Comparison of ENCODE assay signal across 32 mouse cellular contexts in genomic region chr13:43469607-43470006, GRCm38 (mm10).
"Had no signal": no experiment of that assay in that cellular context is flagged by ENCODE, and none has a peak within 500 bp of the region (broad histone marks: within the 10 kb centered on the region; RNA-seq: fewer than 3 reads in every experiment).

No protein-coding gene starts in this region.

- H3K9ac ChIP-seq: limb, embryonic 12.5 days; limb, embryonic 13.5 days; limb, embryonic 15.5 days; liver, embryonic 13.5 days; liver, embryonic 14.5 days; liver, embryonic 15.5 days; liver, postnatal 0 days; lung, embryonic 14.5 days; lung, embryonic 15.5 days; midbrain, embryonic 12.5 days; midbrain, embryonic 13.5 days; midbrain, embryonic 15.5 days; neural tube, embryonic 12.5 days had no signal

- H3K27me3 ChIP-seq: limb, embryonic 12.5 days; limb, embryonic 13.5 days; limb, embryonic 15.5 days; liver, embryonic 13.5 days; liver, embryonic 15.5 days; lung, embryonic 15.5 days; megakaryocyte, embryonic 14.5 days; midbrain, embryonic 12.5 days; midbrain, embryonic 13.5 days; midbrain, embryonic 15.5 days; neural tube, embryonic 12.5 days had no signal

- DNase-seq: left cerebral cortex, postnatal 4 days; liver; liver, embryonic 13.5 days; liver, postnatal 0 days; lung, adult 18-20 months; lung, adult 2 months; lung, embryonic 14.5 days; lung, postnatal 10 days; lung, postnatal 14 days; lung, postnatal 36 days; lung, postnatal 4 days; midbrain, embryonic 14.5 days had no signal

- H3K4me3 ChIP-seq: left cerebral cortex, adult 2 months; limb, embryonic 10.5 days; limb, embryonic 12.5 days; limb, embryonic 13.5 days; limb, embryonic 15.5 days; liver, embryonic 13.5 days; liver, embryonic 15.5 days; lung, embryonic 15.5 days; megakaryocyte, embryonic 14.5 days; midbrain, embryonic 10.5 days; midbrain, embryonic 12.5 days; midbrain, embryonic 13.5 days; midbrain, embryonic 15.5 days; myocyte; neural tube, embryonic 12.5 days had no signal

- H3K36me3 ChIP-seq: liver, embryonic 13.5 days; lung, embryonic 15.5 days; midbrain, embryonic 15.5 days had no signal

- H3K9me3 ChIP-seq: limb, embryonic 10.5 days; limb, embryonic 15.5 days; liver, embryonic 13.5 days; liver, embryonic 15.5 days; lung, embryonic 15.5 days; midbrain, embryonic 15.5 days; neural tube, embryonic 12.5 days had no signal

- ATAC-seq: liver, postnatal 0 days; lung, postnatal 0 days; midbrain, embryonic 13.5 days; midbrain, embryonic 15.5 days; midbrain, embryonic 16.5 days had no signal

- H3K4me2 ChIP-seq: limb, embryonic 12.5 days; limb, embryonic 13.5 days; limb, embryonic 15.5 days; liver, embryonic 11.5 days; liver, embryonic 13.5 days; liver, embryonic 15.5 days; lung, embryonic 14.5 days; lung, embryonic 15.5 days; midbrain, embryonic 11.5 days; midbrain, embryonic 12.5 days; midbrain, embryonic 13.5 days; midbrain, embryonic 15.5 days; neural tube, embryonic 12.5 days had no signal

- H3K27ac ChIP-seq: left cerebral cortex, adult 2 months; limb, embryonic 10.5 days; limb, embryonic 12.5 days; limb, embryonic 13.5 days; limb, embryonic 15.5 days; liver, embryonic 13.5 days; liver, embryonic 14.5 days; liver, embryonic 15.5 days; lung, embryonic 15.5 days; macrophage; midbrain, embryonic 10.5 days; midbrain, embryonic 12.5 days; midbrain, embryonic 13.5 days; midbrain, embryonic 15.5 days; neural tube, embryonic 12.5 days had no signal
